Mouse (Mus musculus) liver, adult 2 months (tissue): ENCODE measurements around the gene Rnf5. TPM values are rescaled to one million over a fixed set of nuclear protein-coding genes. Genes with fewer than 3 reads are reported as not detected.
A peak's percentile ranks its signal among the peaks of the same experiment; 100 is the strongest.

ENCODE experiments used
- DNase-seq: peaks from one replicate; pipeline ENCODE4 v3.0.0-alpha.2; 2011; ENCODE audit warnings: low read depth, low spot score; ENCODE audit errors: extremely low read depth
- H3K27ac ChIP-seq: fragments of 200-500 bp; replicated peaks from 2 replicates; pipeline ENCODE4 v1.5.1; 2012; ENCODE audit warnings: low read depth, mild to moderate bottlenecking, control low read depth, inconsistent platforms, low read length; ENCODE audit not compliant: insufficient read depth
- H3K27me3 ChIP-seq: fragments of 200-500 bp; 2 replicates; pipeline ENCODE4 v1.6.1; 2012; ENCODE audit warnings: mild to moderate bottlenecking, moderate library complexity, low read length, inconsistent platforms; ENCODE audit not compliant: control insufficient read depth, insufficient read depth
- H3K36me3 ChIP-seq: fragments of 200-500 bp; 2 replicates; pipeline ENCODE4 v1.6.1; 2012; ENCODE audit warnings: low read length, inconsistent platforms; ENCODE audit not compliant: control insufficient read depth, insufficient read depth
- H3K4me1 ChIP-seq: fragments of 200-500 bp; 2 replicates; pipeline ENCODE4 v1.6.1; 2011; ENCODE audit warnings: low read length; ENCODE audit not compliant: control insufficient read depth, insufficient read depth
- H3K4me3 ChIP-seq: fragments of 200-500 bp; 2 replicates; pipeline ENCODE4 v1.5.1; 2011; ENCODE audit warnings: low read depth, mild to moderate bottlenecking, control low read depth, low read length, moderate library complexity; ENCODE audit not compliant: insufficient read depth
- H3K79me2 ChIP-seq: fragments of 200-500 bp; 2 replicates; pipeline ENCODE4 v1.6.1; 2012; ENCODE audit warnings: inconsistent platforms, mild to moderate bottlenecking, low read length, moderate library complexity; ENCODE audit not compliant: control insufficient read depth, insufficient read depth
- H3K9ac ChIP-seq: fragments of 200-500 bp; 2 replicates; pipeline ENCODE4 v1.6.1; 2012; ENCODE audit warnings: low read depth, mild to moderate bottlenecking, control low read depth, inconsistent platforms, low read length
- CTCF ChIP-seq: fragments of 200-500 bp; IDR thresholded peaks from 2 replicates; pipeline ENCODE4 v1.5.1; 2011; ENCODE audit warnings: low read depth, low read length, control low read depth
- POLR2A ChIP-seq: fragments of 200-500 bp; IDR thresholded peaks from 2 replicates; pipeline ENCODE4 v1.6.1; 2011; ENCODE audit warnings: low read length, control low read depth; ENCODE audit not compliant: insufficient read depth; ENCODE audit errors: extremely low read depth
- WGBS: fragments of 180-500 bp; shearing (Covaris S2); methylation state at CpG from one replicate; pipeline ENCODE4 v1.1.7; 2018; 5-methylcytosine and 5-hydroxymethylcytosine counted together
- polyA plus RNA-seq: library from polyadenylated mRNA; depleted of rRNA; stranded (reverse); fragments of >200 nt; gene quantifications from 2 replicates; pipeline ENCODE4 v1.2.3, GENCODE M21; 2012
- total RNA-seq: library from RNA; depleted of rRNA; stranded (reverse); fragments of >200 nt; gene quantifications from 2 replicates; pipeline ENCODE4 v1.2.3, GENCODE M21; 2014

The Rnf5 gene
- total and polyA plus RNA-seq, 2 experiments = 23.0 to 155 TPM

GRCm38 (mm10) chr17:34589206-34589605 lies 14.3 kb downstream of the Rnf5 start:
- DNase-seq = no peak
- Histone ChIP-seq H3K27ac (peak overlapping the region; percentile 46; the same call in 1 of the 2 replicates), H3K27me3 (no peaks in the 10 kb centered on the region), H3K4me1 (peaks cover 10% of the 10 kb centered on the region), H3K36me3 (no peaks in the 10 kb centered on the region), H3K79me2 (no peaks in the 10 kb centered on the region), H3K9ac (no peak overlapping the region), H3K4me3 (no peak overlapping the region; the same call in 1 of the 2 replicates)
- TF ChIP-seq POLR2A (no peak), CTCF (no peak)
- WGBS = 72% methylated on average over 7 of the region's 7 CpGs

- H3K36me3 ChIP-seq = no peaks in the 10 kb centered on the region
- no peak overlapping the region for H3K4me3 ChIP-seq
- no peaks in the 10 kb centered on the region for H3K79me2 ChIP-seq
- WGBS = 78% methylated on average over 3 of the region's 3 CpGs
- DNase-seq = no peak
- H3K27ac ChIP-seq = 0 out of 2 replicates have a peak overlapping the region, but pooled peaks have one; percentile 9
- peaks cover 10% of the 10 kb centered on the region for H3K4me1 ChIP-seq
- TF ChIP-seq POLR2A (no peak), CTCF (no peak)
- 0 out of 2 replicates have a peak overlapping the region, but pooled peaks have one; percentile 23 for H3K9ac ChIP-seq
- no peaks in the 10 kb centered on the region for H3K27me3 ChIP-seq
Observed at GRCm38 (mm10) chr17:34588767-34589166, 14.7 kb downstream of the Rnf5 start.

- Histone ChIP-seq H3K4me1 (peaks cover 10% of the 10 kb centered on the region), H3K36me3 (no peaks in the 10 kb centered on the region), H3K9ac (peak overlapping the region; percentile 94), H3K27ac (peak overlapping the region; percentile 85), H3K4me3 (peak overlapping the region; percentile 83), H3K27me3 (no peaks in the 10 kb centered on the region), H3K79me2 (no peaks in the 10 kb centered on the region)
- no peak for TF ChIP-seq CTCF
- no peak for TF ChIP-seq POLR2A
- no peak for DNase-seq
- WGBS = under 1% methylated on average over 19 of the region's 19 CpGs
Observed at GRCm38 (mm10) chr17:34587814-34588213, 15.7 kb downstream of the Rnf5 start.

GRCm38 (mm10) chr17:34587423-34587811 lies 16.1 kb downstream of the Rnf5 start:
- Histone ChIP-seq H3K4me3 (peak overlapping the region; percentile 83), H3K36me3 (no peaks in the 10 kb centered on the region), H3K4me1 (peaks cover 10% of the 10 kb centered on the region), H3K27me3 (no peaks in the 10 kb centered on the region), H3K79me2 (no peaks in the 10 kb centered on the region), H3K9ac (peak overlapping the region; percentile 96), H3K27ac (peak overlapping the region; percentile 94)
- WGBS = under 1% methylated on average over 48 of the region's 50 CpGs
- TF ChIP-seq CTCF (no peak), POLR2A (peak; percentile 96)
- peak; percentile 69 for DNase-seq

- Histone ChIP-seq H3K36me3 (no peaks in the 10 kb centered on the region), H3K79me2 (no peaks in the 10 kb centered on the region), H3K27me3 (no peaks in the 10 kb centered on the region), H3K9ac (peak overlapping the region; percentile 96), H3K4me3 (peak overlapping the region; percentile 83), H3K4me1 (peaks cover 10% of the 10 kb centered on the region), H3K27ac (peak overlapping the region; percentile 94)
- DNase-seq = peak; percentile 57
- WGBS = under 1% methylated on average over 38 of the region's 38 CpGs
- TF ChIP-seq POLR2A (no peak), CTCF (no peak)
Observed at GRCm38 (mm10) chr17:34586796-34587422, 16.6 kb downstream of the Rnf5 start.
